In the genomic region with DNA sequence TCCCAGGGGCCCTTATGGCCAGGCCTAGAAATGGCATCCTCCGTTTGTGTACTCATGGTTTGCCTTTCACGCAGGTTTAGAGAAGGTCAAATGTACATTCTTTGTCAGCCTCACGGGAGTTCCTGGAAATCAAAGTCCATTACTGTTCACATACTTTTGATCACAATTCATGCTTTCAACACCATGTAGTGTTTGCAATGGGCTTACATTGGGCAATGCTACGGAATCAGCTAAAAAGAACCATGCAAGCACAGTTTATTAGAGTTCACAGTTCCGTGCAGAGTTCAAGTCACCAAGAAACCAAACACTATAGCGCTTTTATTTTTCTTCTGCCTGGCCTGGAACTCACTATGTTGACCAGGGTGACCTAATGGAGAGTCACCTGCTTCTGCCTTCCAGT, we compare ENCODE assay signal across 28 mouse cellular contexts. TPM values are rescaled to one million over a fixed set of nuclear protein-coding genes. Genes with fewer than 3 reads are reported as not detected.
"Had no signal": no experiment of that assay in that cellular context is flagged by ENCODE, and none has a peak within 500 bp of the region (broad histone marks: within the 10 kb centered on the region; RNA-seq: fewer than 3 reads in every experiment).

No protein-coding gene starts in this region.

- DNase-seq: forebrain, postnatal 0 days; gastrocnemius, postnatal 14 days; gastrocnemius, postnatal 36 days; heart, adult 2 months; heart, postnatal 14 days; heart, postnatal 36 days; kidney, adult 18-20 months; kidney, adult 8-10 months; kidney, postnatal 10 days; kidney, postnatal 25 days; kidney, postnatal 4 days; layer of hippocampus, postnatal 36 days had no signal

- ATAC-seq: forebrain, postnatal 0 days; inflammation-experienced regulatory T-cells, adult 6 months; intestine, embryonic 15.5 days; intestine, postnatal 0 days had no signal

- H3K9ac ChIP-seq: forebrain, postnatal 0 days; heart, embryonic 13.5 days; heart, embryonic 15.5 days; hindbrain, embryonic 13.5 days; hindbrain, embryonic 15.5 days; intestine, embryonic 15.5 days; limb, embryonic 12.5 days had no signal

- H3K4me1 ChIP-seq: heart, embryonic 13.5 days; heart, embryonic 15.5 days; hindbrain, embryonic 13.5 days; hindbrain, embryonic 15.5 days; intestine, embryonic 15.5 days; limb, embryonic 10.5 days; limb, embryonic 12.5 days had no signal

- H3K4me2 ChIP-seq: heart, embryonic 11.5 days; heart, embryonic 13.5 days; heart, embryonic 15.5 days; hindbrain, embryonic 13.5 days; hindbrain, embryonic 15.5 days; intestine, embryonic 15.5 days; limb, embryonic 12.5 days had no signal

- H3K4me3 ChIP-seq: heart, adult 2 months; heart, embryonic 13.5 days; heart, embryonic 15.5 days; hindbrain, embryonic 13.5 days; hindbrain, embryonic 15.5 days; intestine, embryonic 15.5 days; layer of hippocampus, adult 2 months; limb, embryonic 10.5 days; limb, embryonic 12.5 days had no signal

- H3K36me3 ChIP-seq: heart, embryonic 13.5 days; heart, embryonic 15.5 days; hindbrain, embryonic 13.5 days; hindbrain, embryonic 15.5 days; intestine, embryonic 15.5 days; limb, embryonic 10.5 days; limb, embryonic 12.5 days had no signal

- H3K9me3 ChIP-seq: heart, embryonic 13.5 days; heart, embryonic 15.5 days; hindbrain, embryonic 13.5 days; hindbrain, embryonic 15.5 days; intestine, embryonic 15.5 days; limb, embryonic 10.5 days; limb, embryonic 12.5 days had no signal

- H3K27ac ChIP-seq: heart, adult 2 months; heart, embryonic 13.5 days; heart, embryonic 15.5 days; hindbrain, embryonic 13.5 days; hindbrain, embryonic 15.5 days; intestine, embryonic 15.5 days; layer of hippocampus, adult 2 months; limb, embryonic 10.5 days; limb, embryonic 12.5 days had no signal

- H3K27me3 ChIP-seq: heart, embryonic 15.5 days; hindbrain, embryonic 15.5 days; intestine, embryonic 15.5 days had no signal

RNA-seq across cellular contexts. Expression of gene Rnf138rt1, which starts 15.1 kb away (rescaled TPM):
- total RNA-seq: gastrocnemius, adult 18-20 months; gastrocnemius, adult 8-10 months; gastrocnemius, postnatal 14 days; gastrocnemius, postnatal 36 days; heart, adult 2 months; heart, postnatal 14 days; heart, postnatal 36 days; hematopoietic stem cell, adult 5-6 weeks had no signal
- polyA plus RNA-seq: heart, embryonic 11.5 days; heart, embryonic 13.5 days; heart, embryonic 15.5 days; inflammation-experienced regulatory T-cells, adult 6 months; intestine, embryonic 15.5 days; kidney, embryonic 14.5 days; kidney, embryonic 16.5 days; limb, embryonic 10.5 days had no signal
